Mouse (Mus musculus) embryo, embryonic 10.5 days (tissue): ENCODE results near the gene Kmt5b.

Experiments
- DNase-seq: peaks from one replicate; pipeline ENCODE4 v3.0.0-alpha.2; 2015; ENCODE audit warnings: low spot score

The Kmt5b gene

DNA sequence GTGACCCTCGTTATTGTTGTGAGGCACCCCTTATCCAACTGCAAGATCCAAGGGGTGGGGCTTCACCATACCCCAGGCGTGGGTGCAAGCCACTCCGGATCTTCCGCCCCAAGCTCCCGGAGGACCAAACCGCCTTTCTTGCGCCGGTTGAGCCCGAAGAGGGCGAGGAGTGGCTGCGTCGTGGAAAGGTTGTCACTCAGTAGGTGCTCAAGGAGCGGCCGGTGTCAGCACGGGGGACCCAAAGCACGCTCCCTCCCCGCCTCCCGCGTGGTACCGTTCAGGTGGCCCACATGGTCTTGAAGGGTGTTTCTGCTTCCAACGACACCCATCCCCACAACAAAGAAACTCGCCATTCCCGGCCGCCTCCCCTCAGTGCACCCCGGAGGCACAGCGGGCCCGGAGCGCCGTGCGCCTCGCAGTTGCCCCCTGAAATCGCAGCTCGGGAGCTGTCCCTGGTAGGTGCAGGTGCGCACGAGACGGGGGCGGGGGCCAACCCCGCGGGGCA lies at the start of gene Kmt5b:
TSS of gene Kmt5b (plus strand) at position 146 of the 505 bp plus-strand sequence.
- peak; percentile 65 for DNase-seq

DNA sequence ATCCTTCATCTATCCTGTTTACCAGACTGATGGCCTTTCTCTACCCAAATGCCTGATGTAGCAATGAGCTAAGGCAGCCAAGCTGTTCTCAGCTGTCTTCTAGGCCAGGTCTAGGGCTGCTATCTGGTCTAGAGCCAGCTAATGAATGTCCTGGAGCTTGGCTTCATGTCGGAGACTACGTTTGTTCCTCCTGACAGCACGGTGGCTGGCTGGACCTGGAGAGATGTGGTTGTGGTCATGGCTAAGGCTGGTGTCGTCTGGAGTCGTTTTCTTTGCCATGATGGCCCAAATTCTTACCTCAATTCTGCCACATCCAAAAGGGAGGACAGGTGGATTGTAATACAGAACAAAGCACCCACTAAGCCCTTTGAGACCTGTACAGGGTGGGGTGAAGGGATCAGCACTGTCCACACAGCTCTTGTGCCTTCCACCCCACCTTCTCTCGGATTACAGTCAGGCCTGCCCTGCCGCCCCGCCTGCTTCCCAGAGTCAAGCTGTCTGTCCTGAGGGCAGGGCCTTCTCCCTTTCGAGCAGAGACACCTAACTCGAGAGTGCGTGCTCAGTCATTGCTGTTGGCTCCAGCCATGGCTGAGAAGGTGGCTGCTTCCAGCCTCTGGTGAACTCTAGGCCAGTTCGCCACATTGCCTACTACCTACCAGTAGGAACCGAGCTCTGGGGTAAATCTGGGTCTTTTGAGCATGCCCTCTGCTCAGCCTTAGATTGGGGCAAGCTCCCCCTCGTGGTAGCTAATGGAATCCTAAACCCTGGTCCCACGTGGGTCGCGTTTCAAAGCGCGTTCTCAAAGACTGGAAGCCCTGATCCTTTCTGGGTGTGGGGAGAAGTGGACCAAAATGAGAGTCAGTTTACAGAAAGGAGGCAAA lies 48.5 kb upstream of the Kmt5b start:
- peak; percentile 81 for DNase-seq

DNA sequence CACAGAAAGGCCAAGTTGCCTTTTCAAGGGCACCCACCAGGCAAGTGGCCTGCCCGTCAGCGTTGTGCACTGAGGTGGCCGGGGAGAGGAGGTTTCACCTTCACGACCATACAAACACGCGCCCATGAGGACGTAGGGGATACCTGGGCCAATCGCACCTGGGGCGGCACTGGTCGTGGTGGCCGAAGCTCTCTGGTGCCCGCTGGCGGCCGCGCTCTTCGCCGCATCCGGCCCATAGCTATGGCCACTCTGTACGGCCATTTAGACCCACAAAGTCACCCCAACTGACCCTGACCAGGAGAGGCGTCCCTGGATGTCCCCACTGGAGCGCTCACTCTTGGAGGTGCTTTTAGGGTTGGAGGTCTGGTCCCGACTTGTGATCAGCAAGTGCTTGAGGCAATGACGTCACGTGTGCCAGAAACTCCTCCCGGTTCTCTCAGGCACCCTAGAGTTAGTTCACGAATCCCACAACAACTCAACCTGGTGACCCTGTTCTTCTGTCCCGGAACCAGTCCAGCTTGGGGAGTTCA lies 47.8 kb upstream of the Kmt5b start:
- peak; percentile 65 for DNase-seq

DNA sequence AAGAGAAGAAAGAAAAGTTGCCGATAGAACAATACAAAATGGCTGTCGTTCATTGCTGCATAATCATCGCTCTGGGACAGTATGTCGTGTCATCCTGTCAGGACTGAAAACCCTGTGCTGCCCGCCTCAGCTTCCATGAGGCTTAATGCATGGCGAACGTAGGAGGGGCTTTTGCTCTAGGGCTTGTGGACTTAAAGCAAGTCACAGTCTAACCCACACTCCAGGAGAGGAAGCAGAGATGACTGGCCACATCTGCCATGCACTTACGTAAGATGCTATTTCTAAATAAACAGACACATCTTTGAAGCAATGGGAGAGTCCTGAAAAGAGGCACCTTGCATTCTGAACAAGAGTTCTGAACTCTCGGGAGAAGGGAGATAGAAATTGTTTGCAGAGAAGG lies 44.1 kb upstream of the Kmt5b start:
- DNase-seq: no peak

DNA sequence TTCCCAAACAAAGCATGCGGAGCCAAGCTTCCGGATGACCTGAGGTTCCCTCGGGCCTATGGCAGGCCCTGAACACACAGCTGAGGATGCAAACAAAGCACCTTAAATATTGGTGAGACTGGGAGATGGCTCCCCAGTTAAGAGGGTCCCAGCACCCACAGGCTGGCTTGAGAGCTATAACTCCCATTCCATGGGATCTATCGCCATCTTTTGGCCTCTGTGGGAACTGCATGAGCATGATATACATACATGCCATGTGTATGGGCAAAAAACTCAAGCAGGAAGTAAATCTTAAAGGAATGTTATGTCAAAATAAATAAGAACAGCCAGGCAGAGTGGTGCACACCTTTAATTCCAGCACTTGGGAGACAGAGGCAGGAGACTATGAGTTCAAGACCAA lies 43.3 kb upstream of the Kmt5b start:
- peak; percentile 63 for DNase-seq

DNA sequence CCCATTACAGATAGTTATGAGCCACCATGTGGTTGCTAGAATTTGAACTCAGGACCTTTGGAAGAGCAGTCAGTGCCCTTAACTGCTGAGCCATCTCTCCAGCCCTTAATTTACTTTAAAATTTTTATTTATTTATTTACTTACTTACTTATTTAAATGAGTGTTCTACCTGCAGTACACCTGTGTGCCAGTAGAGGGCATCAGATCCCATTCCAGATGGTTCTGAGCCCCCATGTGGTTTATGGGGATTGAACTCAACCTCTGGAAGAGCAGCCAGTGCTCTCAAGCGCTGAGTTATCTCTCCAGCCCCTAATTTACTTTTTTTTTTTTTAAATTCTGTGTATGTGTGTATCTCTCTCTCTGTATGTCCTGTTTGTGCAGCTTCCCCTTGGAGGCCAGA lies 42.4 kb upstream of the Kmt5b start:
- DNase-seq: peak; percentile 84

DNA sequence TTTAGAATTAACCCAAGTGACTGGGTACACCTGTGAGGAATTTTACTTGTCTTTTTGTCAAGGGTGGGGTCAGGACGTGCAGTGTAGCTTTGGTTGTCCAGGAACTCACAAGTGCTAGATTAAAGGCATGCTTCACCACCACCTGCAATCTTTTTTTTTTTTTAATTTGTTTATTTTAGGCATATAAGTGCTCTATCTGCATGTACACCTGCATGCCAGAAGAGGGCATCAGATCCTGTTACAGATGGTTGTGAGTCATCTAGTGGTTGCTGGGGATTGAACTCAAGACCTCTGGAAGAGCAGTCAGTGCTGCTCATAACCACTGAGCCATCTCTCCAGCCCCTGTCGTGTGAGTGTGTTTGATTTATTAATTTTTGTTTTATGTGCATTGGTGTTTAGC lies 38.3 kb upstream of the Kmt5b start:
- DNase-seq: no peak

DNA sequence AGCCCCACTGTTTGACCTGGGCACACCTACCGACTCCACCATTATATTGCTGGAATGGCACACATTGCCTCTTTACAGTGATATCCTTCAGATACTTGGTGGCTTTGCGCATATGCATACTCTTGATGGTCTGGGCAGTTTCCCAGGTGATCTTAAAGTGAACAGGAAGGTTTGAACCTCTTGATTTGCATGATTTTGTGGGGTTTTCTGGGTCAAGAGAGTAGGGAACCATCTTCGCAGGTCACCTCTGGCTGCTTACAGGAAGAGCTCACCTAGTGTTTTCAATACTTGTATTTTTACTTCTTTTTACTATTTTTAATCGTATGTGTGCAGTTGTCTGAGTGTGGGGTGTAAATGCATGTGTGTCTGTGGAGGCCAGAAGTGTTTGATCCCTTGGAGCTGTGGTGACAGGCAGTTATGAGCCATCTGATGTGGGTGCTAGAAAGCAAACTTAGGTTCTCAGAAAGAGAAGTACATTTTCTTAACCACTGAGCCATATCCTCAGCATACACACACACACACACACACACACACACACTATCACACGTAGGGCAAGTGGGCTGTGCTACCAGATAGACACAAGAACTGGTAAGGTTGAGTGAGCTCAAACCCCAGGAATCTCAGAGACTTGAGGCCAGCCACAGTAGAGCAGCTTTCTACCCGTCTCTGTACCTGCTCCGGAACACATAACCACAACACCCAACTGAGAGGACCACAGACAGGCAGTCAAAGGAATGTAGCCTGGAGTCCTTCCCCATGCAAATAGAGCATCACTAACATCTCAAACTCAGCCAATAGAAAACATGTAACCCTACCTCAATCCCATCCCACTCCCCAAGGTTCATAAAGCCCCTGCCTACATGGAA lies 36.2 kb upstream of the Kmt5b start:
- DNase-seq: no peak

DNA sequence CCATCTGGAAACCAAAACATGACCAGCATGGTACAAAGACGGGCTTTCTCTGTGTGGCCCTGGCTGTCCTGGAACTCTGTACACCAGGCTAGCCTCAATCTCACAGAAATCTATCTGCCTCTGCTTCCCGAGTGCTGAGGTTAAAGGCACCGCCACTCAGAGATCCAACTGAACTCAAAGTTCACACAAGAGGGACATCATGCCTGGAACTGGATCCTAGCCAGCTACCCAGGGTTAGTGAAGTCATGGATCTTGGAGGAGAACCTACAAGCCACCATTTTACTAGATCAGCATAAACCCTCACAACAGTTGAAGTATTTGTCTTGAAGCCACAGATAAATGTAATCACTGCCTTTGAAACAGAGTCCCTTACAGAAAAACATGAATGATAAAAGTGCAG lies 31.2 kb upstream of the Kmt5b start:
- DNase-seq: no peak

DNA sequence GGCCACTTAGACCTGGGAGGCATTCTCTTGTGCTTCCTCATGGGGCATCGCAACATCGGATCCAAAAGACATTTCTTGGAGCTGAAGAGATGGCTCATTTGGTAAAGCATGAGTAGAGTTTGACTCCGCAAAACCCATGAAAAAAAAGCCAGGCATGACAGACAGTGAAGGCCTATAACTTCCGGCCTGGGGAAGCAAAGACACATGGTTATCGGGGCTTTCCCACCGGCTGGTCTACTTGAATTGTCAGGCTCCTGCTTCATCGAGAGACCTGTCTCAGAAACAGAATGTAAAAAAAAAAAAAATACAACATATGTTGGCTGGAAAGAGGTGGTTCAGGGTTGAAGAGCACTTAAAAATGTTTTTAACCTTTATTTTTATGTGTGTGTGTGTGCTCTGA lies 27.6 kb upstream of the Kmt5b start:
- DNase-seq: no peak

DNA sequence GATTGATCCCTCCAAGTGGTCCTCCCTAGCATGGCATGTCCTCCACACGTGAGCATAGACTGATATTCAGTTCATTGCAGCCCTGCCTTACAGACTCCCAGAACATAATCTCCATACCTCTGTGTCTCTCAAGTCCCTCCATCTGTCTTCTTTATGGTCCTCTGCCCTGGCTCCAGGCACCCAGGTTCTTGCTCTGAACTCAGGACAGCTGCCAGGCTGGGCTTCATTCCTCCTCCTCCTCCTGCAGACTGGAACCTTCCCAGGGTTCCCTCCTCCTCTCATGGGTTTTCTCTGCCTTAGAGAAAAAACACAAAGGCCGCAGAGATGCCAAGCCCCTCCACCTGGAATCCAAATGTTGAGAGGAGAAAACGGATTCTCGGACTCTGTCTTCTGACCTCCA lies 24.5 kb upstream of the Kmt5b start:
- DNase-seq: peak; percentile 8

DNA sequence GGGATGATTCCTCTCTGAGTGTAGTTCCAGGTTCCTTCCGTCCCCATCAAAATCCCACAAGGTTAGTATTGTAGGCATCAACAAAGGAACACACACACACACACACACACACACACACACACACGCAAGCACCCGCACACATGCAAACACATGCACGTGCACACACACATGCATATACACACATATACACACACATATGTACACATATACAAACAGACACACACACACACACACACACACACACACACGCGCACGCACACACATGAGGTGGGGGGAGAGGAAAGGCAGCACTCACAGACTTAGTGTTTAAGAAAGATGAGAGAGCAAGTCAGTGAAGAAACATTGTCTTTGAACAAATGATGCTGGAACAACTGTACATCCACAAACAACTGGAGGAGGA lies 23.9 kb upstream of the Kmt5b start:
- peak; percentile 27 for DNase-seq

DNA sequence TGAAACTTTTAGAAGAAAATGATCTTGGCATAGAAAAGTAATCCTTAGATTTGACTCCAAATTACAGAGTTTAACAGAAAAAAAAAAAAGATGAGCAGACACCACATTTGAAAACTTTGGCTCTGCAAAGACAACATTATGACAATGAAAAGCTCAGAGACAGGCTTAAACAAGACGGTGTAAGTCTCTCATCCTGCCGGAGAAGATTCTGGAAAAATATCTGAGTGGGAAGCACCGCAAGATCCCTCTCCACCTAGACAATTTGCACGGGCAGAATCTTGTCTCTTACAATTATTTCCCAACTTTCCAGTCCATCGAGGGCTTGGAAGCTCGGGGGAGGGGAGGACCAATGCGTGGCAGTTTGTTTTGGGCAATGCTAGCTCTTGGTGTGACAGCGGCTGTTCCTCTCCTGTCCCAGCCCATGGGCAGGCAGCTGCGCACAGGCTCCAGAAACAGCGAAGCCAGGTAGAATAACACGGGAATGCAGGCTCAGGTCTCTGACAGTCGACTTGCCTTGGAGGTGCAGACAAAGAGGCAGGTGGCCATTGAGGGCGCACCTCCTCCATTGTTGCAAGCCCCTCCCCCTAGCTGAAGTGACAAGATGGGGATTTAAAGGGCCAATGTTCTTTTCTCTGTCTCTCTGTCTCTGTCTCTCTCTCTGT lies 23.2 kb upstream of the Kmt5b start:
- peak; percentile 81 for DNase-seq

DNA sequence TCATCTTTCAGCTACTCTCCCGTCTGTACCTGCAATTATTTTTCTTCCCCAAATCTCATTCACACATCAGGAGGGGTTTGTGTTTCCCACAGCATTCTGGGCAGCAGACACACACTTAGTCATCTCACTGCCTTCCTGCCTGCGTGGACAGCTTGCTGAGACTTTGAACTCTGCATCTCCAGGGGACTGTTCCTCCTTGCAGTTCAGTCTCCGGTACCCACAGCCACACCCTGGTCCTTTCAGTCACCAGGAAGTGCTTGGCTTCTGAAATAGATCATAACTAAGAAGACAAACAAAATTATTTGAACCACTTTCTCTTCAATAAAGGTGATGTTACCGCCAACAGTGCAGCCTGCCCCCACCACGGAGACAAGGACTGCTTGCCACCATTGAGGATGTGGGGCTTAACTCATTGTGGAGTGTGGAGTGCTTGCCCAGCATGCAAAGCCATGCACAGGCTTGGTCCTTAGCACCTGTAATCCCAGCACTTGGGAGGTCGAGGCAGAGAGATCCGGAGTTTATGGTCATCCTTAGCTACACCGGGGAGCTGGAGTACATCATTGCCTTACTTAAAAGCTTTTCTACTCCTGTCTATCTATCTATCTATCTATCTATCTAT lies 14.5 kb upstream of the Kmt5b start:
- no peak for DNase-seq

DNA sequence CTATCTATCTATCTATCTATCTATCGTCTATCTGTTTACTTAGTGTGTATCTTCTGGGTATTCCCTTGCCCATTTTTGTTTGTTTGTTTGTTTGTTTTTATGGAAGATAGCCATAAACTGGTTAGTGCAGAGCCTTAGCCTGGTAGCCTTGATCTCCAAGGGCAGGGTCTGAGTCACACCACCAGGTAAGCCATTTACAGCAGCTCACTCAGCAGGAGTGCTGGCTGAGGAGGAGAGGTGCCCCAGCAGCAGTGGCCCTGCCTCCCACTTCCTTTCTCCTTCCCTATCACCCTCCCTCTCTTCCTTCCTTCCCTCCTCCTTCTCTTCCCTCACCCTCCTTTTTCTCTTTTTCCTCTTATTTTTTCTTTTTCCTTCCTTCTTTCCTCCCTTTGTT lies 14.0 kb upstream of the Kmt5b start:
- DNase-seq: no peak

DNA sequence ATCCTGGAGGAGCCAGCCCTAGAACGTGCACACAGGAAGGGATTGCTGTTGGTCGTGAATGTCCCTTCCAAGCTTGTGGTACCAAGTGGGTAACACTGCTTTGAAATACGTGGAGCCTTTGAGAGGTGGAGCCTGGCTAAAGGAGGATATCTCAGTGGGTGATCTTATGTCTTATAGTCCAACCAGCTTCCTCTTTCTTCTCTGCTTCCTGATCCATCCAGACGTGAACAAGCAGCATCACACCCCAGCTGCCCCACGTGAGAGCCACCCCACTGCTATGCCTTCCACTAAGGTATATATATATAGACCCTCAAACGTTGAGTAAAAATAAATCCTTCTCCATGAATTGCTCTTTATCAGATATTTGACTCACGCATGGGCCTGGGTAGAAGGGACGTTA lies 13.5 kb upstream of the Kmt5b start:
- DNase-seq: no peak

DNA sequence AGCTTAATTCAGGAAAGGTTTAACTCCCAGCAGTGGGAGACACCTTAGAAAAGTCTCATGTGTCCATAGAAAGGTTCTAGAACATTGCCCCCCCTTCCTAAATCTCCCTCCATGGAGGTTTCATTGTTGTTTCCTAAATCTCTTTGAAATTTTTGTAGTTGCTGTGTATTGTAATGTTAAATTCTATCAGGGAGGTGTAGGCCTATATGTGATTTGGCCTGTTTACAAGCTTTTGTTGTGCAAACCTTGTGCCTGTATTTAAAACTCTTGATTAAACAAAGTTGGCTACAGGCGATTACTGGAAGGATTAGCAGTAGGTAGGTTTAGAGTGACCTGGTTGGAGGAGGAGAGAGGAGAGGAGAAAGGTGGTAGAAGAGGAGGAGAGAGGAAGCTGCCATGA lies 9.4 kb upstream of the Kmt5b start:
- no peak for DNase-seq

DNA sequence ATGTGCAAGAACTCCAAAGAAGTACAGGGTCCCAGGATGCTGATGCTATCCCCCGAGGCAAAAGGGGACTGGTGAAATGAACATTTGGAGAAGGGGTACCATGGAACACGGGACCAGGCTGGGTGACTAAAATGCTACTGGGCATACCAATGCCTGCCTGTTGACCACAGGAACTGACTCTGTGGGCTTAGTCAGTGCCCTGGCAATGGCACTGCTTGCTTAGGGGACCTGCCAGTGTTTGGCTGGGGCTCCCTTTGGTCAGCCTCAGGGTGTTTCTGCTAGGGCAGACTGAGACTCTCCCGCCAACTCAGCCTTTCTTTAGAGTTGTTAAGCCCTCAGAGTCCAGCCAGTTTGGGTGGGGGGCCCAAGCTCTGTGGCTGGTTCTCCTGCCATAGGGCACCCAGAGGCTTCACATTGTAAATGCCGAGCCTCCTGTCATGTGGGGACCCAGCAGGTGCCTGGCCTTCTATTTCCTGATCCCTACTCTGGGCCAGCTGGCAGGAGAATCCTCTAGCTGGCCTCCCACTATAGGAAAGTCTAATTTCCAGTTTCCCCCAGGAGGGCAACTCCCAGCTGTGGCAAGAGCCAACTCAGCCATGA lies 1.9 kb upstream of the Kmt5b start:
- DNase-seq: no peak

DNA sequence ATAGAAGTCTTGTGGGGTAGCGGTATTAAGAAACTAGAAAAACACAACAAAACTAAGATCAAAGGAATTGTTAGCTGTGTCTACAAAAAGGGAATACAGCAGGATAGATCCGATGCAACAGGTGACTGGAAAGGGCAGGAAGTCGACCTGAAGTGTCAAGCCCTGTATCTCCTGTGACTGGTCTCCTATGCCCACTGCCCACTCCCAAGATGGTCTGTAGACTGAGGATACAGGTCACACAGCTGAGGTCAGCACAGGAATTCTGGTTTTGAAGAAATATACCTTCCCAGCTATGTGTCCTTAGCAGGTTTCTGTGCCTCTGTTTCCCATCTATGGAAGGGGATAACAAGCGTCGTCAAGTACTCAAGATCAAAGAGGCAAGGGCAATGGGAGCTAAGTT lies 843 bp upstream of the Kmt5b start:
- no peak for DNase-seq

DNA sequence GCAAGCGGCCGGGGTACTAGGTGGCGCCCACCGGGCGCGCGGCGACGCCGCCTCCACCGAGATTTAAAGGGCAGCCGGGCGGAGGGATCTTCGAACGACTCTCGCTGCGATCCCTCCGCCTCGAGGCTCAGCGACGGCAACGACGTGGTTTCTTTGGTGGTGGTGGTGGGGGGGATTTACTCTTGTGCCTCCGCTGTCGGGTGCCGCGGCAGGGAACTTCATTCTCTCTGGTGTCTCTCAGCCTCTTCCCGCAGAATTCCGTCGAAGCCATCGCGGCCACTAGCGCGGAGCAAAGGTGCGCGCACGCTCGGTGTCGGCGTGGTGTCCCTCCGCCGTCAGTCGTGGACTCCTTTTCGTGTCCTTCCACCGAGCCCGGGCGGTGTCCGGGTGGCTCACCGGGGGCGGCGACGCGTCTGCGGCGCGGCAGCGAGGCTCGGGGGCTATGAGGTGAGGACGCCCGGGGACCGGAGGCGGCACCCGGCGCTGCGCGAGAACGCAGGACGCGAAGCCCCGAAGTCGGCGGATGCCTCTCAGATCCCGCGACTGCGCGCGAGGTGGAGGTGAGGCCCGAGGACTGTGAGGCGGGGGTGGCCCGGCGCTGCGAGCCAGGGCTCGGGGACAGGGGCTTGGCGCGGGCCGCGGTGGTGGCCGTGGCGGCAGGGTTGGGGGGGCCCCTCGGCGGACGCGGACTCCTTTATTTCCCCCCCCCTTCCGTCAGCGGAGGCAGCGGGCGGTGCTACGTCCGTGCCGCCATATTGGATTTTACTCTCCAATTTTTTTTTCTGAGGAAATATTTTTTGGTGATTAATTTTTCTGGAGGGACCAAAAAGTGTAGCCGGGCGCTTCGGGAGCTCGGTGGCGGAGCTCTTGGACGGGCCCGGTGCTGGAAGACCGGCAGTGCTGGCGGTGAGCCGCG lies 818 bp downstream of the Kmt5b start:
- DNase-seq: peak; percentile 94
